Mouse (Mus musculus) cerebellum, postnatal 10 days (tissue): ENCODE measurements around the gene Coro1b.
A peak's percentile ranks its signal among the peaks of the same experiment; 100 is the strongest.

ENCODE experiments used
- DNase-seq, 2 experiments: peaks; one replicate each; pipeline ENCODE4 v3.0.0; 2021; ENCODE audit warnings: mixed read lengths in 2 of 2

The Coro1b gene

DNA sequence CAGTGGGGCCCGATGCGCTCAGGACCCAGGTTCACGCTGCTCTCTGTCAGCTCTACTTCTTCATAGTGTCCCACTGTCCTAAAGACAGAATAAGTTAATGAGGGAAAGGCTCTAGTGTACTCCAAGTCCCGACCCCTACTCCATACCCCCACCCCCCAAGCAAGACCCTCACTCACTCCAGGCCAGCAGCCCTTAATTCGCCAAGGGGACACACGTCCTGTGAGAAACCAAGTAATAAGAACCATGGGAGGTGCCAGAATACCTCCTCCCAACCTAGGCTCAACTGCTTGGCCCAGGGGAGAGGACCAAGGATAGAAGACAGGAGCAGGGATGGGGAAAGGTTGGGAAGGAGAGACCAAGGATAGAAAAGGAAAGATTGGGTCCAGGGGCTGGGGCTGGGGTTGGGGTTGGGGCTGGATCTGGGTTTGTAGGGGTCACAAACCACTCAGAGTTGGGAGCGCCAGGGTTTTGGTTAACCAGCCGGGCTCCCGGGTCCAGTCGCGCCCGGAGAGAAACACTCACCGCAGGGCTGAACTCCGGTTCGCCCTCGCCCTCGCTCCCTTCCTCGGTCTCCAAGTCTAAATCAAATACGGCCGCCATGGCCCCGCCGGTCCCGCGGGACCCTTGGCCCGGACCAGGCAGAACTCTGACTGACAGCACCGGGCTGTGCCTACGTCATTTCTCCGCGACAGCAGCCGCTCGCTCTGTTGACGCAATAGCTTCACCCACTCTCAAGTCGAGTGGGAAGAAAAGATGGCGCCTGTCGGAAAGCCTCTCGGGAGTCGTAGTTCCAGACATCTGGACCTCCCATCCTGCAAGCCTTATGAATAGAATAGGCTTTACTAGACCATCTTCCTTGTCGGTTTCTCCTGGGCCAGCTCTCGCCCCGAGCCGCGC is 14.5 kb downstream of the Coro1b start, which contains the start of gene Rps6kb2:
Rps6kb2 (minus strand) TSS at position 709 of the 897 bp plus-strand sequence.
- DNase-seq = peak; percentile 98 to 99

DNA sequence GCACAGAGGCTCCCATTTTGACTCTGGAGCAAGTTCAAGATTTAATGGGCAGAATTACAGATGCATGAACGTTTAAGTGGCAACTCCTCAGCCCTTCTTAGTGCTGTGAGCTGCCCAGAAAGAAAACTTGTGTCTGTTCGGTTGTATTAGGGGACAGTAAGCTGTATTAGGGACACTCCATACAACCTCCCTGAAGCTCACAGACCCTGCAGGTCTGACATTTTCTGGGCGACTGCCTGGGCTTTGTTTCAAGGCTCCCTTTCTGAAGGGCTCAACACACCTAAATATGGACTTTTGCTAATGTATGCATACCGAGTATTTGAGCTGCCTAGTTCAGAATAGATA is 15.1 kb downstream of the Coro1b start:
- no peak for DNase-seq

DNA sequence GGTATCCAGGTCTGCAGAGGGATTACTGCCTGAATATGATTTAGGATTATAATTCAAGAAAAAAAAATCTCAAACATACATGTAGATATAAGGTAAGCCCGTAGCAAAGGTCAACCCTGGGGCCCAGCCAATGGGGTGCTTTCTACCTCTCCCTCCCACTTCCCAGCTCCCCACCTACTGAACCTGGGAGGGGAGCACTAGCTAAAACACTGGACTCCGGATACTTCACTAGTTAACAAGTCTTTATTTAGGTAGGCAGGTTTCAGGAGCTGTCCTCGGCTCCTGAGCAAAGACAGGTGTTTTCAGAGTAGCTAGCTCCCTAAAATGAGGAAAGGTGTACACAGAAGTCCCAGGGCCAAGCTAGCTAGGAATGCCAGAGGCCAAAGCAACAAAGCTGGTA is 15.7 kb downstream of the Coro1b start:
- DNase-seq = no peak

DNA sequence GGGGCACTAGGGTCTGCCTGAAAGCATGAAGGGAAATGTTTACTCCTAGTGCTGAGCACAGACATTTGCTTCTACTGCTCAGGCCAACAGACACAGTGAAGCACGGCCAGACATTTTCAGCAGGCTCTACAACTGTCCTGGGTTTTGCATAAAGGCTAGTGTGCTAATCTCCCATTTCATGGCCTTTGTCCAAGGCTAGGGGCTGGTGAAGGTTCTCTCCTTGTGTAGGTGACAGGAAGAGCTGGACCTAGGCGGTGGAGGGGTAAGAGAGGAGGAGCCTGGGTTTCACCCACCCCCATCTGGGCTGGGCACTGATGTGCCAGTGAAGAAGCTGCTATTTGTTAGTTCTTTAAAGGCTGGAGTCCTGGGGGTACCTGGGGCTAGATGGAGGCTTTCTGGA is 16.3 kb downstream of the Coro1b start:
- peak in 1 of 2 experiments; percentile 34 for DNase-seq

DNA sequence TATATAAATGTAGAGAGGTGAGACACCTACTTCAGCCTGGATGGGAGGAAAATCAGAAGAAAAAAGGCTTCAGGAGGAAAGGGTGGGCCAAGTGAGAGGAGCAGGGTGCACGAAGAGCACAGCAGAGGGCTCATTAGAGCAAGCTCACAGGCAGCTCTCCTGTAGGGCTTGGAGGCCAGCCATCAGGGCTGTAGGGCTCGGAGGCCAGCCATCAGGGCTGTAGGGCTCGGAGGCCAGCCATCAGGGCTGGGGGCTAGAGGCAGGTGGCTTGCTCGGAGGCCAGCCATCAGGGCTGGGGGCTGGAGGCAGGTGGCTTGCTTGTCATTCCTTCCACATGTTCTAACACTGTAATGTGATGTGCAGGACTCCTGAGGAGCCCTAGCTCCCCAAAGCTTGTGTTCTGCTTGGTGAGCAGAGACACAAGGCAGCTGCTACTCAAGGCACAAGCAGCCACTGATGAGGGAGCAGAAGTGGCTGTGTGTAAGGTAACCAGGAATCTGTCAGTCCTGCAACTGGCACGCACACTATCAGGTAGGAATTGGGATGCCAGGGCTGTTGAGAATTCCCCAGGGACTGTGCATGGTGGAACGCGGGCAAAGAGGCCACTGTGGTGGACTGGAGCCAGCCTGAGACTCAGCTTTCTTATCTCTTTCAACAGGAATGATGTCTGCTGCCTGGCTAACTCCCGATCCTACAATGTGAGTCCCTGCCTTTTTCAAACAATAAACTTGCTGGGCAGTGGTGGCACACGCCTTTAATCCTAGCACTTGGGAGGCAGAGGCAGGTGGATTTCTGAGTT is 18.5 kb downstream of the Coro1b start:
- peak; percentile 45 to 59 for DNase-seq

DNA sequence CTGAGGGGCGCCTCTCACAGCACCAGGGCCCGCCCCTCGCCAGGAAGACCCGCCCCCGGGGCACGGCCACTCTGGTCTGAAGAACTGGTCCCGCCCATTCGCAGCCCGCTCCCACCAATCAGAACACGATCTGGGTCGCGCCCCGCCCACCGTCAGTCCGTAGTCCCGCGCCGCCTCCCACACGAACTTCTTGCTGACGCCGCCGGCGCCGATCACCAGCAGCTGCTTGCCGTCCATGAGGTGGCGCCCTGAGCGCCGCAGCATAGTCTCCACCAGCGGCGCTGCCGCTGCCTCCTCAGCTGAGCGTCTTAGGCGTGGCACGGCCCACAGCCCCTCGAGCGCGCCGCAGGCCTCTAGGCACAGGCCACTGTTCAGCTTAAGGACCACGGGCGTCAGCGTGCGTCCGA is 21.0 kb downstream of the Coro1b start:
- peak; percentile 100 for DNase-seq

DNA sequence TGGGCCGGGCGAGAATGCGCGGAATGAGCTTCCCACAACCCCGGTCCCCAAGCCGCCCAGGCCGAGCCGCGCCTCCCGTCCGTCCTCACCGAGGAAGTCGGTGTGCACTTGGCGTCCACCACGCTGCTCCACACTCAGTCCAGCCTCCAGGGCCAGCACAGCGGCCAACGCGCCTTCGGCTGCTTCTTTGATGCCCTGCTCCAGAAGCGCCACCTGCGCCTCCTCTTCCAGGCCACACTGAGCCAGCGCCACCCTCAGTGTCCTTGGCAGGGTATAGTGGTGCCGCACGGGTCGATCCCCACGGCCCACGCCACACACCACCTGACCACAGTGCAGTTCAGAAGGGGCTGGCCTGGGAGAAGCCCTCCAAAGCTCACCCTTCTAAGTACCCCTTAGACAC is 21.4 kb downstream of the Coro1b start:
- DNase-seq = peak in 1 of 2 experiments; percentile 81

DNA sequence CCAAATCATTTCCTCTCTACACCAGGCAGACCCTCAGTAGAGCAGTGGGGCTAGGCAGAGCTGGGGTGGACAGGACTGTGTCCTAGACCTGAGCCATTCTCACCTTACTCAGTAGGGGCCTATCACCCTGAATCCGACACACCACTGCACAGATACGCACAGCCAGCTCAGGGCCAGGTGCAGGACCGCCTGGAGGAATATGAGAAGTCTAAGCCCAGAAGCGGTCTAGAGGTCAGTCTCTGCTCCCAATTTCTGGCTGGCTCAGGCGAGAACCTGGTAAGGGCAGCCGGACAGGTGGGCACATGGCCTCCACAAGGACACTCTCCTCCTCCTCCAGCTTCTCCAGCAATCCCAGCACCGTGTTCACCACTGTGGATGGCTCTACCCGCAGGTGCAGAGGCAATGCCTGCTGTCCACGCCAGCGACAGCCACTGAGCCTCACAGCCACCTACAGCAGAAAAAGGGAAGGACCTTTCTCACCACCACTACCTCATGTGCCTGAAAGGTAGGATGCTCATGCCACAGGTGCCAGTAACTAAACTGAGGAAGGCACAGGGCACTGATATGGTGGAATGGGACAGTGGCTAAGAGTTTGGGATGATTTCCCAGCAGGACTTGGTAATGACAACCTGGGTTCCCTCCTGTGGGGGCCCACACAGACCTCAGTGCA is 22.4 kb downstream of the Coro1b start:
- peak; percentile 10 to 19 for DNase-seq

DNA sequence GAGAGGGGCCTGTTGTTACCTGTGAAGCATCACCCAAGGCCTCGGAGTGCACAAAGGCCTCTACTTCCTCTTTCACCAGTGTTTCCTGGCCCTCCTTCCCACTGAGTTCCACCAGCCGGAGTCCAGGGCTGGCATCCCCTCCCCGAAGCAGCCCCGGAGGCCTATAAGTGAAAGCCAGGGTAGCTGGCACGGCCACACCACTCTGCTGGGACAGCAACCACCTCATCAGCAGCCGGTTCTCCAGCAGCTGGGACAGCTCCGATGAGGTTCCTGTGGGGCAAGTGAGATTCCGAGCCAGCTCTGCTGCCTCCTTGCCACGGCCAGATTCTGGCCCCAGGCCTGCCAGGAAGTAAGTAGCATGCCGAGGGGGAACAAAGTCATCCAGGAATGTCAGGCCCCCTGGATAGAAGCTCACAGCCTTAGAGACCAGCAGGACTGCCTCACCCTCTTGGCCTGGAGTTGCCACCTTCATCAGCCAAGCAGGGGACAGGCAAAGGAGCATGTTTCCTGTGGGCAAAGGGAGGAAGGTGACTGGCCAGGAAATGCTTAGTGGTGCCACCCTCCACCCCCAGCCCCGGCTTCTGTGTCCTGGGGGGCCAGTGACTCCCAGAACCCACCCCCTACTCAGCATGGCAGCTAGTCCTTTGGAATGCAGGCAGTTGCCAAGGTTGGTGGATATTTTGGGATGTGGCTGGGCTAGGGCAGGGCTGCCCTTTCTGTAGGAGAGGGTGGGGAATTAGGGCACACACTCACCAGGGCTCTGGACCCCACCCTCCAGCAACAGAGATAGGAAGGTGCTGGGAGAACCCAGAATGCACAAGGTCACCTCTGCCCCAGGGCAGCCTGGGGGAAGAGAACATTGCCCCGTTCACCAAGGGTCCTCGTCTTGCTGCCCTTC is 23.2 kb downstream of the Coro1b start:
- DNase-seq = peak; percentile 39 to 51

DNA sequence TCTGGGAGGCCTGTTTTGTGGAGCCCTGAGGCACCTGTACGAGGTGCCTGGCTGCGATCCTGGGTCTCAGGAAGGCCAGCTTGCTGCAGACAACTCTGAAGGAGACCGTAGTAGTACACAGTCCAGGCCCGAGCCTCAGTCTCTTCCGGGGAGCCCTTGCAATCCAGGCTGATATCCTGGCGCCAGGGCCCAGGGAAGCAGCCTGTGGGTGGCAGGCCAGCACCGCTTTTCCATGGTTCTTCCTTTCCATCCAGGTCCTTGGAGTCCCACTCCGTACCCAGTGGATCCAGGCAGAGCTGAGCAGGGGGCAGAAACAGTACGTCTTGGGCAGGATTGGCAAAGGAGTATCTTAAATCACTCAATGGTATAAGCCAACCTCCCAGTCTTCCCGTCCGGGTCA is 24.5 kb downstream of the Coro1b start:
- DNase-seq = peak in 1 of 2 experiments; percentile 13

DNA sequence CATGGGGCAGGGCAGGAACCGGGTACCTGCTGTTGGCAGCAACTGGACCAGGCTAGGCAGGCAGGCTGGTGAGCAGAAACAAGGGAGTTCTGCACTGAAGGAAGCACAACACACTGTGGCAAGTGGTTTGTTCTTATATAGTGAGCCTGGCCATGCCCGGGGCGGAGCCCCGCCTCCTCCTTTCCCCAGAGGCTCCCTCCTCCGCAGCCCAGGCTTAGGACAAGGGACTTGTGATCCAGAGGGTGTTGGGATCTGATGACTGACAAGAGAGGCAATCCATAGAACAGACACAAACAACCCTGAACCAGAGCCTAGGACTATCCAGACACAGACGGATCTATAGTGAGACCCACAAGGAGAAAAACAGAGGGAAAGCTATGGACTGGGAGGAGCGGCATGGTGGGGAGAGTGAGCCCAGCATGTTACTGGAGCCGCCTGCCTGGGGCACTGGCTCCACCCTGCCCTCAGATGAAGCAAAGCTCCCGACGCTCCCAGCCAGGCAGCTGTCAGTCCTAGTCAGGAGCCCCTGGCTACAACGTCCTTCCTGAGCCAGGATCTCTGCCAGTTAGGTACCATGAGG is 27.0 kb downstream of the Coro1b start, which contains the start of gene Carns1:
Carns1 (minus strand) TSS at position 112 of the 580 bp plus-strand sequence.
- DNase-seq = peak in 1 of 2 experiments; percentile 43

DNA sequence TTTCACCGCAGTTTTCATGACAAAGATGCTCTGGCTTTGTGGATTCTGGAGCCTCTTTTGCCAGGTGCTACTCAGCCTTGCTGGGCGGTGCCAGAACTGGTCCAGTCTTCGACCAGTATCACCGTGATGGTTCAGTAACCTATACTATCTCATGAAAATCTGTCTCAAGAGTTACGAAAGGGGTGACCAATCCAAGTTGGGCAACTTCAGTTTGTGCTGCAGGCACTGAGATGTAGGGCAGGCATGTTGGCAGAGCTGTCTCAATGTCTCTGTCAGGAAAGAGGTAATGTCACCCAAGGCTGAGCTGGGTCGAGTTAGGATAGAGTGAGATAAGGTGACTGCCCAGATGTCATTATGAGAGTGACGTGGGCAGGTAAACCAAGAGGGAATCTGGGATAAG is 32.0 kb downstream of the Coro1b start:
- DNase-seq = no peak

DNA sequence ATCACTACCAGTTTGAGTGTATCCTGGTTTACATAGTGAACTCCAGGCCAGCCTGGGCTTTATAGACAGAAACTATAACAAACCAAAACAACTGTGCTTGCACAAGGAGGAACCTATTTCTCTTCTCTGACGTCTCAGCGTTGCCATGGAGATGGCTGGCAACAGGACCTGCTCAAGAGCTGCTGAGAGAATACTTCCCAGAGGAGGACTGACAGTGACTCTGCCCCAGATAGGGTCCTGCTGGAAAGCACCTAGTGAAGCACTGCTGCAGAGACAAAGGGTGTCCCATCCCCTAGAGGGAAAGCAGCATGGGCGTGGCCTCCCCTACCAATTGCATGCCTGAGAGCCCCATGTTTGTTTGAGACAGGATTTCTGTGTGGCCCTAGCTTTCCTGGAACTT is 33.5 kb downstream of the Coro1b start:
- DNase-seq = peak; percentile 41 to 58

DNA sequence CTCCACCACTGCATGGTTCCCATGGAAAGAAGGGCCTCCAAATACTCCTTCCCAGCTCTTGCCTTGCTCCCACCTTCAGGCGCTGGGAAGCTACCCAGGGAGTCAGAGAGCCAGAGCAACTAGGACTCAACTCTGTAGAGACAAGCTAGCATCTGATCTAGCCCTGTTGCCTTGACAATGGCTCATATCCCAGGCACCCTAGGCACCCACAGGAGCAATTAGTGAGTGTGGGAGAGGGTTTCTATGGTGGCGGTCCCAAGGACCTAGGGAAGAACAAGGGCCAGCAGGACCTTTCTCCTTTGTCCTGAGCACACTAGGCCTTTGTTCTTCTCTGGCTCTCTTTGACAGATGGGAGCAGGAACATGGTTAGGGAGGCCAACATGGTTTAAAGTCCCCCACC is 35.3 kb downstream of the Coro1b start:
- no peak for DNase-seq

DNA sequence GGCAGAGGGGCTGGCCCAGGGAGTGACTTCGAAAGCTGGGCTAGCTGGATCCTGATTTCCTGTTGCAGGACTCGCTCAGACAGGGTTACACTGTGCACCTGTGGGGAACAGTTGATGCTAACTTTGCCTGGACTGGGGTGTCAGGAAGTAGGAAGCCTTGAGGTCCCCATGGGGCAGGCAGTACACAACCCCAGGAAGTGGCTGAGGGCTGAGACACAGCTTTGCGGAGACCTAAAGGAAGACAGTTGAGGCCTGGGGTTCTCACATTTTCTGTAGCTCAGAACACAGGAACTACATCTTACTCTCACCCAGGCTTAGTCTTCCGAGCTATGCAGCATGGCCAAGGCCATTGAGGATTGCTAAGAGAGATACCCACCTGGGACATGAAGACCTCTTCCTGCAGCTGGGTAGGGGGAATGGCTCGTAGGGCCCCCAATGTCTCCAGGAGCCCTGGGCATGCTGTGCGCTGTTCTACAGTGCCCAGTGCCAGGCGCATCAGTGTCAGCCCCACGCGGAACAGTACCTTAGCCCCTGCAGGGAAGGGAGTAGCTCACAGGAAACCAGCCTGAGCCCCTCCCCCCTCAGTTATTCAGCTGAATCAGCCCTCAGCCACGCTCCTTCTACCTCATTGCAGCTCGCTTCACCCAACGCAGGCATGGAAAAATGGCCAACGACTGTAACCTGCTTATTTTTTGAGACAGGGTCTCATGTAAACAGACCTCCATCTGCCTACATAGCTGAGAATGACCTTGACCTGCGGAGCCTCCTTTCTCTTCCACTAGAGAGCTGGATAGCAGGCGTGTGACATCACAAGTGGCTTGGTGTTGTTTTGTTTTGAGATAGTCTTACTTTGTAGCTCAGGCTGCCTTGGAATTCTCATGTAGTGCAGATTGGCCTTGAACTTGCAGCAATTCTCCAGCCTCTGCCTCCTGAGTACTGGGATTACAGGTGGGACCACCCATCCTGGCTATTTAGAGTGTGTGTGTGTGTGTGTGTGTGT is 36.9 kb downstream of the Coro1b start:
- no peak for DNase-seq

DNA sequence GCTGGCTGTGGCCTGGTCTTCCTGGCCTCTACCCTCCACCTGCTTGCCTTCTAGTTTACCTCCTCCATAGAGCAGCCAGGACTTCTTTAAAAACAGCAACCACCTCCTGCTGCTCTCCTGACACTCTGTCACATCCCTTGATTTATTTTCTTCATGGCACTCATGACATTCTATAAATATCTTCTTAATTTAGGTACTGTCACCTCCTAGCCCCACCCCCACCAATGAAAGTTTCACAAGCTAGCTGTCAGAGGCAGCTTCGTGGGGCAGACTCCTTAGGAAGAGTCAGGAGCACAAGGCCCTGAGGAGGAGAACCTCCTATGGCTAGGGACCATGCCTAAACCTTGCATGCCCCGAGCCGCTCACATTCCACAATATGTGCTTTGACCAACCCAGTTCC is 38.9 kb downstream of the Coro1b start:
- DNase-seq = no peak

DNA sequence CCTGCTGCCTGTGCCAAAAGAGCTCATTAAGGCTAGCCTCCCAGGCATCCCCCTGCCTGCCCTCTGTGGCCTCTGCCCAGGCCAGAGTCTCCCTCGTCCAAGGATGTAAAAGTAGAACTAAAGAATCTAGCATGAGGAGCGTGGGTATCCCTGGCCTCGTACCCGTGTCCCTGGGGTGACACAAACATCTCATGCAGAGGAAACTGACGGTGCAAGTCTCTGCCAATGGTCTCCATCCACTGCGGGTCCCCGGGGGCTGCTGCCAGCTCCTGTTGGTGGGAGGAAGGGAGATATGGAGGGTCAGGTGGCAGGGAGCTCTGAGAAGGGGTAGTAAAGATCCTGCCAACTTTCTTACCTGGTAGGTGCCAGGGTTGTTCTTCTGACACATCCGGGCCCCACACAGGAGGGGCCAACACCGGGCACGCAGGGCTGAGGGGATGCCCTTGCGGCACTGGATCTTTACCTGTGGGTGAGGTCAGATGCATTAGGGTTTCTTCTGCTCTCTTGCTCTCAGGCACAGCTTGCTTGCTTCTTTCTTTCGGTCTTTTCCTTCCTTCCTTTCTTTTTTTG is 40.7 kb downstream of the Coro1b start:
- DNase-seq = no peak

DNA sequence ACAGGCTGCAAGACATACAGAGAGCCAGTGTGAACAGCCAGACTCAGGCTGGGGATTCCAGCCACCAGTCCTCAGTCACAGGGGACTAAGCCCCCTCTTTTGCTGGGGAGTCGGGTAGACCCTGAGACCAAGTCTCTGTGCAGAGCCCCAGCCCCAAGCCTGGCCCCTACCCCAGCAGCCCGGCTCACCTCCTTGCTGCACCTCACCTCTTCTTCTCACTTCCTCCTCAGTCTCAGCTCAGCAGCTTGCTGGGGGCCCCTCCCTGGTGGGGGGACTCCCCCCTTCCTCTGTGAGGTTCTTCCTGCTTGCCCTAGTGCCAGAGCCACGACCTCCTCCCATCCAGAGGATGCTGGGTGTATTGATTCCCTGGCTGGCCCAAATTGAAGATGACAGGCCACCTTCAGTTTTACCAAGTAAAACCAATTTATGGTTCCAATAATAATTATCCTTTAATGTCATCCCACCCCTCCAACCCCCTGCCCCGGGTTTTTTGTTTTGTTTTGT is 42.5 kb downstream of the Coro1b start, which contains the start of gene Tbc1d10c:
Tbc1d10c (minus strand) TSS at position 454 of the 504 bp plus-strand sequence.
- DNase-seq = no peak

DNA sequence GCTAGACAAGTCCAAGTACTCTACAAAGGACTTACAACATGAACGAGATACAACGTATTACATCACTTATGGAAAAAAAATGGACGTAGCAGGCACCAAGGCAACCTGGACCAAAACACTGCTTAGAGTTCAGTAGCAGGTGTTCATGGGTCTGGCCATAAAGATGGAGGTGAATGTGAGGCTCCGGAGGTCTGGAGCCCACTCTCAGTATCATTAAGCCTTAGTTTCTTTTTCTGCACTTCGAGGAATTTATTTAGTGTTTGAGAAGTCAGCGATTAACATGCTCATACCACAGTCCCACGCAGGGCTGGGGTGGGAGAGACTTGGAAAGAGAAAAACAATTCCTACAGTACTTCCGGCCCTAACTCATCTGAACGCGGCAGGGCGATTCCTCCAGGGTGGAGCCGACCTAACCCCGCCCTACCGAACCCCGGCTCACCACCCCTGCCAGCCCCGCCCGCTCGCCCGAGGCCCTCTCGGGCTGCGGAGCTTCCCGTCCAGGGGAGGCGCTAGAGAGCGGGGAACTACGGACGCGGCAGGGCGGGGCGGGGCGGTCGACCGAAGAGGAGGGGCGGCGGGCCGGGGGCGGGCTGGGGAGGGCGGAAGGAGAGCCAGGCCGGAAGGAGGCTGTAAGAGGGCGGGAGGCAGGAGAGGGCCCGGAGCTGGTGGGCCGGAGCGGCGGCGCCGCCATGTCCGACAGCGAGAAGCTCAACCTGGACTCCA is 43.3 kb downstream of the Coro1b start, which contains the start of gene Ppp1ca:
Ppp1ca (plus strand) TSS at position 538 of the 723 bp plus-strand sequence.
- DNase-seq = peak; percentile 99
